Mouse (Mus musculus) testis, adult 2 months (tissue): ENCODE data around the gene Lcat.

Source experiments
- CTCF ChIP-seq: fragments of 200-500 bp; IDR thresholded peaks from 2 replicates; pipeline ENCODE4 v1.5.1; 2012; ENCODE audit warnings: low read depth, mild to moderate bottlenecking, inconsistent platforms, low read length, moderate library complexity; ENCODE audit not compliant: control insufficient read depth, insufficient read depth, insufficient replicate concordance
- POLR2A ChIP-seq: fragments of 200-500 bp; IDR thresholded peaks from 2 replicates; pipeline ENCODE4 v1.6.1; 2012; ENCODE audit warnings: low read depth, mild to moderate bottlenecking, inconsistent platforms, low read length, moderate library complexity; ENCODE audit not compliant: control insufficient read depth

GRCm38 (mm10) chr8:105889756-105890465 is 53.3 kb downstream of the Lcat start:
- TF ChIP-seq POLR2A = no peak
- TF ChIP-seq CTCF = no peak
